Comparison of ENCODE assay signal across 10 mouse cellular contexts in the genomic region with DNA sequence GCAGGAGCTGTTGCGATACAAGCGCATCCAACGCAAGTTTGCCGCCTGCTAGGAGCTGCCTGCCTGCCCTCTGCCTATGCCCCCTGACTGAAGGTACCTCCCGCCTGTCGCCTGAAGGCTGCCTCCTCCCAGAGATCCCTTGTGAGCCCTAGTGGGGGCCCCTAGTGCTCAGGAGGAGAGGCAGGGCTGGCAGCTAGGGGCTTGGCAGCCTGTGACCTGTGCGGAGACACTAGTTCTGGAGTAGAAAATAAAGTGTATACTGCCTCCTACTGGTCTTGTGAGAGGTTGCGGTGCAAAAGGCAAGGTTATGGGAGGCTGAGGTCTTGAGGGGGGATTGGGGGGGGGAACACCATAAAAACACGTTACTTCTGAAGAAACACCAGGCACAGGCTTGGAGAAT. TPM values are rescaled to one million over a fixed set of nuclear protein-coding genes. Genes with fewer than 3 reads are reported as not detected.
DNase-seq lines count a peak whose midpoint lies in the region; ATAC-seq and TF ChIP-seq lines count a peak whose summit lies in the region.
"Had no signal": no experiment of that assay in that cellular context is flagged by ENCODE, and none has a peak within 500 bp of the region (broad histone marks: within the 10 kb centered on the region; RNA-seq: fewer than 3 reads in every experiment).

No protein-coding gene starts in this region.

- peaks cover 7% of the 10 kb centered on the region for H3K27me3 ChIP-seq in neural tube, embryonic 15.5 days (replicated peaks)
- H3K27me3 ChIP-seq in forebrain, postnatal 0 days (ENCODE audit: insufficient read depth, low read length): 0 out of 2 replicates have a peak, but pooled peaks cover 3% of the 10 kb centered on the region
- H3K27me3 ChIP-seq in midbrain, postnatal 0 days (ENCODE audit: insufficient read depth, low read length): no peaks in the 10 kb centered on the region
- H3K27me3 ChIP-seq: Patski had no signal

- H3K4me3 ChIP-seq in neural tube, embryonic 15.5 days (replicated peaks): no peak overlapping the region
- H3K4me3 ChIP-seq in forebrain, postnatal 0 days (ENCODE audit: low read depth, low read length): no peak overlapping the region
- no peak overlapping the region for H3K4me3 ChIP-seq in midbrain, postnatal 0 days (ENCODE audit: low read depth, low read length)
- H3K4me3 ChIP-seq: limb, embryonic 12.5 days had no signal

- no peaks in the 10 kb centered on the region for H3K9me3 ChIP-seq in neural tube, embryonic 15.5 days (replicated peaks)
- H3K9me3 ChIP-seq in forebrain, postnatal 0 days (ENCODE audit: low read length): no peaks in the 10 kb centered on the region
- no peaks in the 10 kb centered on the region for H3K9me3 ChIP-seq in midbrain, postnatal 0 days (ENCODE audit: low read length)
- H3K9me3 ChIP-seq: limb, embryonic 12.5 days had no signal

- peak; percentile 69 for TF ChIP-seq CTCF in forebrain, postnatal 0 days (IDR thresholded peaks at IDR 0.05; ENCODE audit: low read depth)
- TF ChIP-seq CTCF in midbrain, postnatal 0 days (IDR thresholded peaks at IDR 0.05): peak; percentile 65

- no peaks in the 10 kb centered on the region for H3K4me1 ChIP-seq in neural tube, embryonic 15.5 days
- no peaks in the 10 kb centered on the region for H3K4me1 ChIP-seq in forebrain, postnatal 0 days (ENCODE audit: insufficient read depth)
- H3K4me1 ChIP-seq in midbrain, postnatal 0 days (ENCODE audit: insufficient read depth, low read length): no peaks in the 10 kb centered on the region

- no peak overlapping the region for H3K4me2 ChIP-seq in neural tube, embryonic 15.5 days
- no peak overlapping the region for H3K4me2 ChIP-seq in forebrain, postnatal 0 days (ENCODE audit: low read depth)
- H3K4me2 ChIP-seq in midbrain, postnatal 0 days (ENCODE audit: low read depth, low read length, poor library complexity, severe bottlenecking): no peak overlapping the region
- H3K4me2 ChIP-seq: limb, embryonic 12.5 days had no signal

- H3K27ac ChIP-seq in neural tube, embryonic 15.5 days (replicated peaks): no peak overlapping the region
- no peak overlapping the region for H3K27ac ChIP-seq in forebrain, postnatal 0 days (ENCODE audit: low read depth, low read length)
- no peak overlapping the region for H3K27ac ChIP-seq in midbrain, postnatal 0 days (ENCODE audit: low read depth, low read length)
- H3K27ac ChIP-seq: limb, embryonic 12.5 days had no signal

- 41% methylated on average over 9 of the region's 9 CpGs for WGBS in neural tube, embryonic 15.5 days
- 47% methylated on average over 9 of the region's 9 CpGs for WGBS in forebrain, postnatal 0 days
- 52% methylated on average over 9 of the region's 9 CpGs for WGBS in midbrain, postnatal 0 days

- peaks cover 30% of the 10 kb centered on the region for H3K36me3 ChIP-seq in neural tube, embryonic 15.5 days
- H3K36me3 ChIP-seq in forebrain, postnatal 0 days (ENCODE audit: insufficient read depth): peaks cover 24% of the 10 kb centered on the region
- H3K36me3 ChIP-seq in midbrain, postnatal 0 days (ENCODE audit: insufficient read depth, low read length): peaks cover 25% of the 10 kb centered on the region

- H3K9ac ChIP-seq in neural tube, embryonic 15.5 days (replicated peaks): no peak overlapping the region
- no peak overlapping the region for H3K9ac ChIP-seq in forebrain, postnatal 0 days
- H3K9ac ChIP-seq in midbrain, postnatal 0 days (replicated peaks; ENCODE audit: low read length, poor library complexity, severe bottlenecking): no peak overlapping the region
- H3K9ac ChIP-seq: limb, embryonic 12.5 days had no signal

- DNase-seq in cerebellum, adult 11-12 months: peak; percentile 65
- DNase-seq in cerebellum, adult 11 months: no peak
- DNase-seq in neural tube, embryonic 10.5 days (ENCODE audit: extremely low spot score, low spot score): peak; percentile 35
- peak; percentile 50 for DNase-seq in forebrain, postnatal 0 days
- peak; percentile 55 for DNase-seq in midbrain, postnatal 0 days (ENCODE audit: low spot score)
- no peak for DNase-seq in urinary bladder, postnatal 4 days (ENCODE audit: low spot score in 2 of 2)
- DNase-seq in spleen, postnatal 36 days (ENCODE audit: low spot score in 2 of 2): no peak

- ATAC-seq in neural tube, embryonic 15.5 days (ENCODE audit: low FRiP score): no peak; the same call in 1 of the 2 replicates
- peak; percentile 64; the same call in 1 of the 2 replicates for ATAC-seq in forebrain, postnatal 0 days
- peak; percentile 27; the same call in 1 of the 2 replicates for ATAC-seq in midbrain, postnatal 0 days (ENCODE audit: low FRiP score)
- ATAC-seq: Patski had no signal

RNA-seq across cellular contexts. Expression of gene Gnmt, which starts 3.7 kb away (rescaled TPM):
- polyA plus RNA-seq in neural tube, embryonic 15.5 days (2015; fragmentation: Nextera tagmentation; extraction: Ambion mirVana): 1.7 and 1.9 TPM in 2 replicates
- total RNA-seq in forebrain, postnatal 0 days (2014; rRNA removed): not detected in 2 replicates
- 1.4 and 2.1 TPM in 2 replicates for polyA plus RNA-seq in forebrain, postnatal 0 days (2015; fragmentation: Nextera tagmentation; extraction: Ambion mirVana)
- total RNA-seq in midbrain, postnatal 0 days (2014; rRNA removed): 0.27 and 0.57 TPM in 2 replicates
- 0.88 and 1.5 TPM in 2 replicates for polyA plus RNA-seq in midbrain, postnatal 0 days (2015; fragmentation: Nextera tagmentation; extraction: Ambion mirVana)

RNA-seq across cellular contexts. Expression of gene Pex6, which starts 14.0 kb away (rescaled TPM):
- 27.8 and 28.3 TPM in 2 replicates for polyA plus RNA-seq in neural tube, embryonic 15.5 days (2015; fragmentation: Nextera tagmentation; extraction: Ambion mirVana)
- 36.5 and 37.9 TPM in 2 replicates for total RNA-seq in forebrain, postnatal 0 days (2014; rRNA removed)
- 19.6 TPM in 2 replicates for polyA plus RNA-seq in forebrain, postnatal 0 days (2015; fragmentation: Nextera tagmentation; extraction: Ambion mirVana)
- 37.8 and 38.5 TPM in 2 replicates for total RNA-seq in midbrain, postnatal 0 days (2014; rRNA removed)
- polyA plus RNA-seq in midbrain, postnatal 0 days (2015; fragmentation: Nextera tagmentation; extraction: Ambion mirVana): 17.6 and 18.3 TPM in 2 replicates

RNA-seq across cellular contexts. Expression of gene Ppp2r5d, which starts 20.4 kb away (rescaled TPM):
- polyA plus RNA-seq in neural tube, embryonic 15.5 days (2015; fragmentation: Nextera tagmentation; extraction: Ambion mirVana): 89.1 and 93.2 TPM in 2 replicates
- total RNA-seq in forebrain, postnatal 0 days (2014; rRNA removed): 90.5 and 103 TPM in 2 replicates
- polyA plus RNA-seq in forebrain, postnatal 0 days (2015; fragmentation: Nextera tagmentation; extraction: Ambion mirVana): 85.5 and 93.5 TPM in 2 replicates
- 118 and 128 TPM in 2 replicates for total RNA-seq in midbrain, postnatal 0 days (2014; rRNA removed)
- 94.1 and 103 TPM in 2 replicates for polyA plus RNA-seq in midbrain, postnatal 0 days (2015; fragmentation: Nextera tagmentation; extraction: Ambion mirVana)

RNA-seq across cellular contexts. Expression of gene Cnpy3, which starts 26.7 kb away (rescaled TPM):
- 72.2 and 76.1 TPM in 2 replicates for polyA plus RNA-seq in neural tube, embryonic 15.5 days (2015; fragmentation: Nextera tagmentation; extraction: Ambion mirVana)
- total RNA-seq in forebrain, postnatal 0 days (2014; rRNA removed): 69.0 and 77.2 TPM in 2 replicates
- polyA plus RNA-seq in forebrain, postnatal 0 days (2015; fragmentation: Nextera tagmentation; extraction: Ambion mirVana): 68.2 and 69.5 TPM in 2 replicates
- 62.0 and 74.6 TPM in 2 replicates for total RNA-seq in midbrain, postnatal 0 days (2014; rRNA removed)
- polyA plus RNA-seq in midbrain, postnatal 0 days (2015; fragmentation: Nextera tagmentation; extraction: Ambion mirVana): 70.7 and 74.4 TPM in 2 replicates

RNA-seq across cellular contexts. Expression of gene Ptcra, which starts 38.2 kb away (rescaled TPM):
- 0.19 and 43.5 TPM in 2 replicates for polyA plus RNA-seq in neural tube, embryonic 15.5 days (2015; fragmentation: Nextera tagmentation; extraction: Ambion mirVana)
- not detected in 2 replicates for total RNA-seq in forebrain, postnatal 0 days (2014; rRNA removed)
- polyA plus RNA-seq in forebrain, postnatal 0 days (2015; fragmentation: Nextera tagmentation; extraction: Ambion mirVana): 0.23 TPM in 1 of 2 replicates, not detected in the other
- total RNA-seq in midbrain, postnatal 0 days (2014; rRNA removed): not detected in 2 replicates
- polyA plus RNA-seq in midbrain, postnatal 0 days (2015; fragmentation: Nextera tagmentation; extraction: Ambion mirVana): 0.17 and 0.20 TPM in 2 replicates

Comparison
In these comparisons a context has a peak if more than half of its experiments do, and no peak if none do; other contexts are left out.
1. DNase-seq: peak in cerebellum, adult 11-12 months (single experiment), neural tube, embryonic 10.5 days (single experiment), forebrain, postnatal 0 days (single experiment) and midbrain, postnatal 0 days (single experiment); none in cerebellum, adult 11 months (single experiment), urinary bladder, postnatal 4 days (0 of 2) and spleen, postnatal 36 days (0 of 2).